Mouse (Mus musculus) cerebellum, adult 2 months (tissue): ENCODE measurements around the gene Prdm2.

Source experiments
- CTCF ChIP-seq: fragments of 200-500 bp; IDR thresholded peaks from 2 replicates; pipeline ENCODE4 v1.5.1; 2011; ENCODE audit warnings: low read depth, mild to moderate bottlenecking, control low read depth, low read length, moderate library complexity, borderline replicate concordance; ENCODE audit not compliant: insufficient read depth
- POLR2A ChIP-seq: fragments of 200-500 bp; IDR thresholded peaks from 2 replicates; pipeline ENCODE4 v1.6.1; 2011; ENCODE audit warnings: low read length, control low read depth, borderline replicate concordance; ENCODE audit not compliant: insufficient read depth

GRCm38 (mm10) chr4:143259718-143260349 lies 47.0 kb upstream of the Prdm2 start:
- no peak for TF ChIP-seq CTCF
- no peak for TF ChIP-seq POLR2A
